Mouse (Mus musculus): ENCODE data around the gene Adgrb3. TPM values are rescaled to one million over a fixed set of nuclear protein-coding genes. Genes with fewer than 3 reads are reported as not detected.
"Not testable (repeated sequence)": the region's sequence is repeated elsewhere in the genome, so short reads cannot be mapped to it uniquely, and the experiment has no call there.

Adgrb3 gene
- polyA plus RNA-seq, 1 experiment from 2014 or later, result 0.92 TPM

DNA sequence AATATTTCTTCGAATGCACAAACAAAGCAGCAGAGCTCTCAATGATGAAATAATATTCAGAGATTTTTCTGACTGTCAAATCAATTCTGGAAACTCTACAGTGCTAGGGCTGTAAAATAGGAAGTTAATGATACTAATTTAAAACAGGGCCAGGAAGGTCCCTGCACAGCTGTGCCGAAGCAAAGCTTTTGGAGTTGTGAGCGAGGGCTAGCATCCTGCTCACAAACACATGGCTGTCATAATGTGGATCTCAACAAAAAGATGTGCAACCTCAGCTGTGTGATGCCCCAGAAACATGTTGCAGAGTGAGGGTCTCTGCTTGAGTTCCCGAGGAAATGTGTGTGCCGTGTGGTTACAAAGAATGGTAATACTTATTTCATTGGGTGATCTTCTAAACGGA, 772.3 kb downstream of the Adgrb3 start:
- Histone ChIP-seq H3K4me3 (replicated peaks) (no peak overlapping the region), H3K4me1 (replicated peaks) (no peaks in the 10 kb centered on the region), H3K4me2 (no peak overlapping the region), H3K27ac (no peak overlapping the region), H3K27me3 (no peaks in the 10 kb centered on the region), H3K9ac (replicated peaks) (no peak overlapping the region), H3K36me3 (no peaks in the 10 kb centered on the region), H3K9me3 (no peaks in the 10 kb centered on the region)
- WGBS, result 66% methylated on average over 6 of the region's 6 CpGs
- no peak for ATAC-seq (ENCODE audit: insufficient number of reproducible peaks, insufficient read depth, low FRiP score, low TSS enrichment, low read depth)

DNA sequence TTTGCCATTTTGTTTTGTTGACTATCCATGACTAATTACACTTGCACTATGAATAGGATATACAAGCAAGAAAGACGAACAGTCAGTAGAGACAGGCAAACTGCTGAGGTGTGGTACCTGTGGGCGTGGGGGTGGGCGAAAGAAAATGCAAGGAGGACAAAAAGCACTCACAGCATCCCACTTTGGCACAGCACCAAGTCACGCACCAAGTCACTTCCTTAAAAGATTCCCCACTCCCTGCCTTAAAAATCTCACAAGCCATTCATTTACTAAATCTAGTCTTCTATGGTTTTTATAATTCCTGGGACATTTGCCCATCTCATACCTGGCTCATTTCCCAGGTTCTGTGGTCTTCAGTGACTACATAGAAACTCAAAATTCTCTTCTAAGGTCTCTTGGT, 787.4 kb downstream of the Adgrb3 start:
- Histone ChIP-seq H3K4me3 (replicated peaks) (no peak overlapping the region), H3K27me3 (no peaks in the 10 kb centered on the region), H3K27ac (no peak overlapping the region), H3K4me2 (no peak overlapping the region), H3K36me3 (no peaks in the 10 kb centered on the region), H3K4me1 (replicated peaks) (no peaks in the 10 kb centered on the region), H3K9ac (replicated peaks) (no peak overlapping the region), H3K9me3 (no peaks in the 10 kb centered on the region)
- 77% methylated on average over 4 of the region's 4 CpGs for WGBS
- no peak for ATAC-seq (ENCODE audit: insufficient number of reproducible peaks, insufficient read depth, low FRiP score, low TSS enrichment, low read depth)

DNA sequence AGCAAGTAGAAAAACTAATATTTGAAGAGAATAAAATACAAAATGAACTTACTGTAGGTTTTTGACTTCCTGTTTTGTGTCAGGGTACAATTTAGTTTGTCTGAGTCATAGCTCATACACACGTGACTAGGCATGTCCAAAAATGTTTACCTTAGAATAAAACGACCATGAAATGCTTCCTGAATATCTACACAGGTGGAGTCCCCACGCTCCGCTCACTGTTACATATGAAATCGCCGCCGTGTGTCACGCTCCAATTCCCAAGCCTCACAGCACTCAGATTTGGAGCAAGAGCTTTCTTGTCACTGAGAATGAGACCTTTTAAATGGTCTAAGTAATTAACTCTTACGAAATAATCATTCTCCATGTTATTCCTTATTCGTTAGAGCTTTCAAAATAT, 795.3 kb downstream of the Adgrb3 start:
- no peak overlapping the region for H3K9ac ChIP-seq (replicated peaks)
- H3K36me3 ChIP-seq, result no peaks in the 10 kb centered on the region
- no peak overlapping the region for H3K4me2 ChIP-seq
- no peaks in the 10 kb centered on the region for H3K9me3 ChIP-seq
- no peak overlapping the region for H3K4me3 ChIP-seq (replicated peaks)
- ATAC-seq (ENCODE audit: insufficient number of reproducible peaks, insufficient read depth, low FRiP score, low TSS enrichment, low read depth), result no peak
- H3K27ac ChIP-seq, result no peak overlapping the region
- no peaks in the 10 kb centered on the region for H3K4me1 ChIP-seq (replicated peaks)
- no peaks in the 10 kb centered on the region for H3K27me3 ChIP-seq
- 86% methylated on average over 10 of the region's 10 CpGs for WGBS

DNA sequence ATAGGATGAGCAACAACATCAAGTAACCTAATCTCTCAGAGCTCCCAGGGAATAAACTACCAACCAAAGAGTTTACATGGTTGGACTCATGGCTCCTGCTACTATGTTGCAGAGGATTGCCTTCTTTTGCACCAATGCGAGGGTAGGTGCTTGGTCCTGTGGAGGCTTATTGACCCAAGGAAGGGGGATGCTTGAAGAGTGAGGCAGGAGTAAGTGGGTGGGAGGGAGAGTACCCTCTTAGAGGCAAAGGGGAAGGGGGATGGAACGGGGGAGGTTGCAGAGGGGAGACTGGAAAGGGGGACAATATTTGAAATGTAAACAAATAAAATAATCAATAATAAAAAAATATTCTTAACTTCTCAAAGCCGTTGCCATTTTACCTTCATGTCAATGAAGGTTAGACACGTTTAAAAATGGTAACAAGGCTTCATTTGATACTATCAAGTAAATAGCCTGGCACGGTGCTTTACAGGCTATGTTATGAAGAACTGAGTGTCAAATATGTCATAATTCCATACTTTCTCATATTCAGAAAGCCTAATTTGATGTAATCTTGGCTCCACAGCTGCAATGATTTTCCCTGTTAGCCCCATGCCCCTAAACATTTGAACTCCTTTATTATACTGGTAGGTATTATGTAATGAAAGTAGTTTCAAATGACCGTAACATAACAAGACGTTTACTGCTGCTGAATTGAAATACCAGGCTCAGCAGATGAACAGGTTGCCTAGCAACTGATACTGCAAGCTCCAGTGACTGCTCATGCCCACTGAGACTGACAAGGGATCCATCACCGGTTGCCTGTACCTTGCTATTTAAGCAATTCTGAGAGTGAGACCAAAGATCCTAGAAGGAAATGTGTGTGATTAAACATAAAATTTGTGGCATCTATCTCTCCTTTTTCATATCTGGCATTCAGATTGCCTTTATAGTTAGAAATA, 796.1 kb downstream of the Adgrb3 start:
- no peak overlapping the region for H3K4me3 ChIP-seq (replicated peaks)
- ATAC-seq (ENCODE audit: insufficient number of reproducible peaks, insufficient read depth, low FRiP score, low TSS enrichment, low read depth), result no peak
- H3K27me3 ChIP-seq, result no peaks in the 10 kb centered on the region
- no peaks in the 10 kb centered on the region for H3K9me3 ChIP-seq
- no peaks in the 10 kb centered on the region for H3K4me1 ChIP-seq (replicated peaks)
- no peaks in the 10 kb centered on the region for H3K36me3 ChIP-seq
- H3K4me2 ChIP-seq, result no peak overlapping the region
- H3K9ac ChIP-seq (replicated peaks), result no peak overlapping the region
- H3K27ac ChIP-seq, result no peak overlapping the region
- 65% methylated on average over 8 of the region's 8 CpGs for WGBS

DNA sequence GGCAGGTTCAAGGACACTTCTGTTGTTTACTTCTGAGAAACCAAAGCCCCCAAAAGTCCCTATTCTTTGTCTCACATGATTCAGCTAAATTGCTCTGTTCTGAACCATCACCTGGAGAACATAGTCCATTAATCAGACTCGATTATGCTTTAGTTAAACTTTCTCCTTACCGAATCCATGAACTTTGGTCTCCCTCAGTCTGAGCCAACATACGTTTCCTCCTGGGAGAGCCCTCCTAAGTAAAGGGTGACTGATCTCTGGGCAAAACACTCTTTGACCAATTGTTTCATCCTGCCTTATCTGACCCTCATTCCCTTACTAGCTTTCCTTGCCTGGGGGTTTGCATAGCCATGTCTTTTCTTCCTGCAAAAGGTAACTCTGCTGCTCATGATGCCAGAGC, 806.4 kb downstream of the Adgrb3 start:
- Histone ChIP-seq H3K4me1 (replicated peaks) (no peaks in the 10 kb centered on the region), H3K27ac (no peak overlapping the region), H3K9me3 (no peaks in the 10 kb centered on the region), H3K9ac (replicated peaks) (no peak overlapping the region), H3K27me3 (no peaks in the 10 kb centered on the region), H3K4me3 (replicated peaks) (no peak overlapping the region), H3K36me3 (no peaks in the 10 kb centered on the region), H3K4me2 (no peak overlapping the region)
- ATAC-seq (ENCODE audit: insufficient number of reproducible peaks, insufficient read depth, low FRiP score, low TSS enrichment, low read depth), result no peak
- 83% methylated on average over 3 of the region's 3 CpGs for WGBS

DNA sequence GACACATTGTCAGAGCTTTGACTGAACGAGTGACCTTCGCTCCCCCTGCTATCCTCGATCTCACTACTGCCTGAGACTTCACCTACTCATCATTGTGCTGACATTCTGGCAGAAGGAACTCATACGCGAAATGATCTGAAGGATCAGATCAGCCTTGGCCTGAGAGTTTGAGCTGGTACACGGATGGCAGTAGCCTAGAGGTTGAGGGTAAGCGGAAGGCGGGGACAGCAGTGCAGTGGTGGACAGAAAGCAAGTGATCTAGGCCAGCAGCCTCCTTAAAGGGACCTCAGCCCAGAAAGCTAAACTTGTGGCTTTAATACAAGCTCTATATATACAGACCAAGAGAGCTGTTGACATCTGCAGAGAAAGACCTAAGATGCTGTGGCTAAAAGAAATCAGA, 811.7 kb downstream of the Adgrb3 start:
- not testable (repeated sequence) for ATAC-seq (ENCODE audit: insufficient number of reproducible peaks, insufficient read depth, low FRiP score, low TSS enrichment, low read depth); H3K9me3 ChIP-seq; H3K27ac ChIP-seq; H3K9ac ChIP-seq (replicated peaks); H3K4me3 ChIP-seq (replicated peaks); H3K36me3 ChIP-seq; H3K4me2 ChIP-seq; H3K27me3 ChIP-seq; H3K4me1 ChIP-seq (replicated peaks)
- 92% methylated on average over 7 of the region's 8 CpGs for WGBS

Data from limb, embryonic 12.5 days (tissue).